Mouse (Mus musculus) left cerebral cortex, postnatal 25 days (tissue): ENCODE measurements around the gene Ntrk2. TPM values are rescaled to one million over a fixed set of nuclear protein-coding genes. Genes with fewer than 3 reads are reported as not detected.
A peak's percentile ranks its signal among the peaks of the same experiment; 100 is the strongest.
"Not testable (repeated sequence)": the region's sequence is repeated elsewhere in the genome, so short reads cannot be mapped to it uniquely, and the experiment has no call there.

ENCODE experiments used
- DNase-seq, 2 experiments: peaks; one replicate each; pipeline ENCODE4 v3.0.0; 2022; ENCODE audit warnings: low spot score in 2 of 2, mixed read lengths in 1 of 2
- intact Hi-C: fragments of 180-260 bp; cut with DNase I; formaldehyde crosslinking; loops from one replicate; pipeline ENCODE4 v1.15.1; 2025
- total RNA-seq, 2 experiments: library from RNA; stranded (reverse); gene quantifications; 2 replicates each; pipeline ENCODE4 v1.2.3; 2021

Ntrk2 gene
- total RNA-seq, 2 experiments from 2014 or later = 415 to 419 TPM

DNA sequence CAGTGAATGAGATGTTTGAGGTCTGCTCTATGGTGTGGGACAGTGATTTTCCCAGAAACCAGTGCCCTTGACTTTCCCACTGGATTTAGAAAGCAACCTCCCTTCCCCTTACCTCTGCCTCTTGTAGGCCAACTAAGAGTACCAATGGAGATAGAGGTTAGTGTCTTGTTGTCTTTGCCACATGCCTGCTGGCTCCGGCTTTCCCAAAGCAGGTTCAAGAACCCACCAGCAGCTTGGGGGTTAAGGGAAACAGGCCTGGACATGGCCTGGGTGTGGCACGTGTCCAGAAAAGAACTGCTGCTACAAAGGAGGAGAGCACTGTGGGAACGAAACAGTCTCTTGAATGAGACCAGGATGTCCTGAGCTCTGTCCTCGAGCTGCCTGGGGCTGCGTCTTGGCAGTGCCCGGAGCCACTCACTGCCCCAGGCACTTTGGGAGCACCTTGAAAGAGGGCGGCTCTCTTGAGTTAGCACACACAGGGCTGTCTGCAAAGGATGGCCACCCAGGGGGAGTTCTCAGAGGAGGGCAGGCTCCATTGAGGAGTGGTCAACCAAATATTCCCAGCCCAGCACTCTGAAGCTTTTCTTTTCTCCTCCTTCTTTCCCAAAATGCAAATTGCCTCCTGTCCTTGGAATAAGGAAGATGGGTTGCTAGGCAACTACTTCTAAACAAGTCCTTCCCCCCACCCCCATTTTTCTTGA is 273.5 kb downstream of the Ntrk2 start:
- DNase-seq = peak; percentile 45 to 58
- intact Hi-C loops = no loop called here

GRCm38 (mm10) chr13:59080468-59080867 is 274.1 kb downstream of the Ntrk2 start:
- DNase-seq = no peak
- intact Hi-C loops = no loop called here

DNA sequence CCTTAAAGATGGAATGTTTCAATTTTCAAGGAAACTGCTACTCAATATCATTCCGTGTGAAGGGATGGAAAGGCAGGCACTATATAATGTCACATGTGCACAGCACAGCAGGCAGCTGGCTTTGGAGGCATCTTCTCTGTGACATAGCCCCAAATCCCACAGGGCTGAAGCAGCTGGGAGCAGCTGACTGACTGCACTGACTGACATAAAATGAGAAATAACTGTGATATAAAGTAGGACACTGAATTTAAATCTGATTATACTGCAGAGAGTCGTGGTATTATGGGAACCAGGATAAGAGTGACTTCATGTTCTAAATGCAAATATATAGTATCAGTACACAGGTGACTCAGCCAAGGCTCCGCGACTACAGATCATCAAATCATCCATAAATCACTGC is 282.6 kb downstream of the Ntrk2 start:
- DNase-seq = peak in 1 of 2 experiments; percentile 73
- intact Hi-C loops = no loop called here

GRCm38 (mm10) chr13:59091138-59091971 is 285.0 kb downstream of the Ntrk2 start:
- intact Hi-C loops = loop anchor here (5.0 kb wide), 3 partner anchors 56 to 284 kb away; partner anchors contain the start of gene Ntrk2
- DNase-seq = peak in 1 of 2 experiments; percentile 46

DNA sequence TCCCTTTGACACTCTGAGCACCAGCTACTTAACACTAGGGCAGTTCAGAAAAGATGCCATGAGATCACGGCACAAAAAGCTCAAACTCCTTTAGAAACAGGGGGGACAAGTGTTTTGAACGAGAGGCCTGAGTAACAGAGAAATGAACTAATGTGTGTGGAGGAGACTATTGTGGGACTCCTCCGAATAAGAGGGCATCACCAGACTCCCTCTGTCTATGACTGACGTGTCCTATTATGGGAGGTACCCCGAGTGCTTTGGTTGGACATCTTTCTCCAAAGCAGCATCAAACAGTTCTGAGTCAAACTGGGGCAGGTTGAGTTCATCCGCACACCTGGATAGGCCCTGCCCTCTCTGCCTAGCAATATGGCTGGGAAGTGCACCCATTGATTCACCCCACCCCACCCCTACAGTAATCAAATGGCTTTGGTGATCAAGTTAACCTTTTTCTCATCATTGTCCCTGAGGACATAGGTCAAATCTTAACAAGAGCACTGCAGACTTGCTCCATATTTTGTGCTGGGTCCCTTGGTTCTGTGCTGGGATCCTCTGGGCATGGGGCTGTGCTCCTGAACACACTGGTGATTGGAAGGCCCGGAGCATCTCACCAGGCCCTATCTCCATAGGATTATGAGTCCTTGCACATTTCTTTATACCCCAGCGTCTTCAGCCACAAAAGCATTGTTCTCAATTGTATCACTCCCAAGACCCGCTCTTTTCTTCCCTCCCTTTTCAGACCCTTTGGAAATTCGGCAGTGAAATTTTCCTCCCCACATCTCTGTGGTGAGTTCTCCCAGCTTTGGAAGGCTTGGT is 285.9 kb downstream of the Ntrk2 start:
- intact Hi-C loops = loop anchor here (5.0 kb wide), 3 partner anchors 55 to 285 kb away; partner anchors contain the start of gene Ntrk2
- no peak for DNase-seq

DNA sequence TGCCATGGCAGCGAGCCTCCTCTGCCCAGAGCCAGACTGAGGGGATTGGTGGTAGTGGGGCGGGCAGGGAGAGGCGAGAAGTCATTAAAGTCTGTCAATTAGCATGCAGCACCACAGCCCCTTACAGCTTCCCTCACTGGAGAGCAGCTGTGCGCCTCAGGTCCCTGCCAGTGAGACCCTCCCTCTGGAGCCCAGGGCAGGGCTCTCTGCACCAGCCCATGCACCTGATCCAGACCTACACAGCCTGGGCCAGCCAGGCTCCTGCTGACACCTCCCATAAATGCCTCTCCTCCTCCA is 286.4 kb downstream of the Ntrk2 start:
- intact Hi-C loops = loop anchor here (5.0 kb wide), 3 partner anchors 54 to 286 kb away; partner anchors contain the start of gene Ntrk2
- peak; percentile 85 to 92 for DNase-seq

GRCm38 (mm10) chr13:59094722-59095121 is 288.4 kb downstream of the Ntrk2 start:
- intact Hi-C loops = loop anchor here (5.0 kb wide), 3 partner anchors 53 to 287 kb away; partner anchors contain the start of gene Ntrk2
- DNase-seq = peak; percentile 57 to 90

DNA sequence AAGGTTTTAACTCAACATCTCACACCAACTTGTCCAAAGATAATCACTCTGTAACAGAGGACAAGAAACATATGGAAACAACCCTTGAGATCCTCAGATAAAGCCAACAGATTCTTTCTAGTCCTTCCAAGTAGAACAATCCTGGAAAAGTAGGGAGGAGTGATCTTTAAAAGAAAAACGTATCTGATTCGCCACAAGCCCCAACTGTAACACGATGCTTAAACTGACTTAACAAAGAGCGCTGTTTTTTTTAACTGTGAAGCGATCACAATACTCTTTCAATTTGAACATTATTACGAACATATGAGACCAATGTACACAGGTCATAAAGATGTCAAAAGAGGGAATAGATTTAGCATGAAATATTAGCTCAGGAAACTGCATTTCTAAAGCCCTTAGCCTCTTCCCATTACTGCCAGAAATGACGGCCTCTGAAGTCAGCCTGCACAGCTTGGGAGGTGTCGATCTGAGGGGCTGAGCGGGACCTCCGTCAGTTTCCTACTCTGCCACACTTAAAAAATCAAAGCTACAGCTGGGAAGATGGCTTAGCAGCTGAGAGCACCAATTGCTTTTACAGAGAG is 289.5 kb downstream of the Ntrk2 start:
- no peak for DNase-seq
- intact Hi-C loops = no loop called here

- intact Hi-C loops = no loop called here
- DNase-seq = no peak
Measured at GRCm38 (mm10) chr13:59100086-59100485, 293.7 kb downstream of the Ntrk2 start.

- DNase-seq, intact Hi-C loops: not testable (repeated sequence)
Measured at GRCm38 (mm10) chr13:59107791-59108190, 301.4 kb downstream of the Ntrk2 start.

- intact Hi-C loops = no loop called here
- DNase-seq = peak in 1 of 2 experiments; percentile 79
Measured at GRCm38 (mm10) chr13:59110107-59110506, 303.7 kb downstream of the Ntrk2 start.

DNA sequence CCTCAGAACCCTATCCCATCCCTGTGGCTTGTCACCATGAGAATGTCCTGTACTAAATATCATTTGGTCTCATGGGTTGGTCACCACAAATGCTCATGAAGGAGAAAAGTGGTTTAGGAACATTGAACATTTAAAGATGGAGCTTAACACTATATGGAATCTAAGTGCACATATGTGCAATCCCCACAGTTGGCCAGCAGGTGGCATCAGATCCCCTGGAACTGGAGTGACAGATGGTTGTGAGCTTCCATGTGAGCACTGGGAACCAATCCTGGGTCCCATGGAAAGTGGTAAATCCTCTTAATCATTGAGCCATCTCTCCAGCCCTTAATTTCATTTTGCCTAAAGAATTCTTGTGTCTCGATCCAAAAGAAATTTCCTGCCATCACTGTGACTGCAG is 308.3 kb downstream of the Ntrk2 start:
- no peak for DNase-seq
- intact Hi-C loops = no loop called here

DNA sequence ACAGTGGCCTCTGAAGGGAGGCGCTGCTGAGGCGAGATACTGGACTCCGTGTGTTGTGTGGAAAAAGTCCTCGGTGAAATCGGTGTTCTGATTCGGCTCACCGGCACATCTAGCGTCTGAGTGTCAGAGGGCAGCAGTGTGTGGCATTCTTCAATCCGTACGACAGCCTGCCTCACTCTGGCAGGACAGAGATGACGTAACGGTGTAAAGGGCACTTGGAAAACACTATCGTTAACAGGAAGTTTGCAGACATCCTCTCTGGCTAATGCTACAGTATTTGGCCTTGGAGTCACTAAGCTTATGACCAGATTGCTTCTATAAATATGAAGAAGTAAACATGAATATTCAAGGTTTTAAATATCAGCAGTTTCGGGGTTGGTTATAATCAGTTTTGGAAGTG is 309.2 kb downstream of the Ntrk2 start:
- DNase-seq = no peak
- intact Hi-C loops = no loop called here

GRCm38 (mm10) chr13:59117233-59117632 is 310.9 kb downstream of the Ntrk2 start:
- no peak for DNase-seq
- intact Hi-C loops = no loop called here

- DNase-seq = no peak
- intact Hi-C loops = no loop called here
Measured at GRCm38 (mm10) chr13:59119596-59120394, 313.4 kb downstream of the Ntrk2 start.

GRCm38 (mm10) chr13:59143141-59143744 is 336.9 kb downstream of the Ntrk2 start:
- peak in 1 of 2 experiments; percentile 62 for DNase-seq
- intact Hi-C loops = loop anchor here (10.0 kb wide), 2 partner anchors 222 to 252 kb away; no protein-coding TSS in a partner anchor

GRCm38 (mm10) chr13:59144321-59144856 is 338.0 kb downstream of the Ntrk2 start:
- intact Hi-C loops = loop anchor here (2.0 to 10.0 kb wide), 3 partner anchors 220 to 336 kb away; no protein-coding TSS in a partner anchor
- DNase-seq = peak; percentile 67 to 85
